Mouse (Mus musculus) neutrophil, adult 65 days (primary cell): ENCODE results near the gene Vmn1r127. TPM values are rescaled to one million over a fixed set of nuclear protein-coding genes. Genes with fewer than 3 reads are reported as not detected.

Experiments used
- total RNA-seq: library from RNA; stranded (reverse); gene quantifications from 2 replicates; pipeline ENCODE4 v1.2.4, GENCODE M21; 2023

Vmn1r127 gene
- not detected in 2 replicates for total RNA-seq

DNA sequence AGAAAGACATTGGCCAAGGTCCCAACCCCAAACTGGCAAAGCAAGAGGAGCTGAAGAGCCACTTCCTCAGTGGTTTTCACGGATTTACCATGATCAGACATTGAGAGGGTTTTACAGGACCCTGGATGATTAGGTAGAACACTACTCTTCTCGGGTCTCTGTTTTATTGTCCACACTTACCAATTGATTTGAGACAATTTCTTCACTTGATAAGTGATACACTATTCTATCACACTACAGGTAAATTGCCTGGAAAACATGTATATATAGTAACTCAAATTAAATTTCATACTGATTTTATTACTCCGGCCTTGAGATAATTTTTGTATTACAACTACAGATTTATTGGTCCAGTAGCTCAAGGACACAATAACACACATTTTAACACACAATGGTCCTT is at the start of gene Vmn1r127:
TSS of gene Vmn1r127 (minus strand) at position 101 of the 400 bp plus-strand sequence.

DNA sequence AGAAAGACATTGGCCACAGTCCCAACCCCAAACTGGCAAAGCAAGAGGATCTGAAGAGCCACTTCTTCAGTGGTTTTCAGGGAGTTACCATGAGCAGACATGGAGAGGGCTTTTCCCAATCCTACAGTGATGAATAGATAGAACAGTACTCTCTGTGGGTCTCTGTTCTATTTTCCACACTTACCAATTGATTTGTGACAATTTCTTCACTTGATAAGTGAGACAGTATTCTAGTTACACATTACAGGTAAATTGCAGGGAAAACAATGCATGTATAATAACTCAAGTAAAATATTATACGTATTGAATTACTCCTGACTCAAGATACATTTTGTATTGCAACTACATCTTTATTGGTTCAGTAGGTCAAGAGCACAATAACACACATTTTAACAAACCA is 41.5 kb upstream of the Vmn1r127 start, which contains the start of gene Vmn1r129:
TSS of gene Vmn1r129 (minus strand) at position 101 of the 400 bp plus-strand sequence.

DNA sequence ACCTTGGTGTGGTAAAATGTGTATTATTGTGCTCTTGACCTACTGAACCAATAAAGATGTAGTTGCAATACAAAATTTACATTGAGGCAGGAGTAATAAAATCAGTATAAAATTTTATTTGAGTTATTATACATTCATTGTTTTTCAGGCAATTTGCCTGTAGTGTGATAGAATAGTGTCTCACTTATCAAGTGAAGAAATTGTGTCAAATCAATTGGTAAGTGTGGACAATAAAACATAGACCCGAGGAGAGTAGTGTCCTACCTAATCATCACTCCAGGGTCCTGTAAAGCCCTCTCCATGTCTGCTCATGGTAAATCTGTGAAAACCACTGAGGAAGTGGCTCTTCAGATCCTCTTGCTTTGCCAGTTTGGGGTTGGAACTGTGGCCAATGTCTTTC is 29.4 kb upstream of the Vmn1r127 start, which contains the start of gene Vmn1r128:
TSS of gene Vmn1r128 (plus strand) at position 301 of the 400 bp plus-strand sequence.

DNA sequence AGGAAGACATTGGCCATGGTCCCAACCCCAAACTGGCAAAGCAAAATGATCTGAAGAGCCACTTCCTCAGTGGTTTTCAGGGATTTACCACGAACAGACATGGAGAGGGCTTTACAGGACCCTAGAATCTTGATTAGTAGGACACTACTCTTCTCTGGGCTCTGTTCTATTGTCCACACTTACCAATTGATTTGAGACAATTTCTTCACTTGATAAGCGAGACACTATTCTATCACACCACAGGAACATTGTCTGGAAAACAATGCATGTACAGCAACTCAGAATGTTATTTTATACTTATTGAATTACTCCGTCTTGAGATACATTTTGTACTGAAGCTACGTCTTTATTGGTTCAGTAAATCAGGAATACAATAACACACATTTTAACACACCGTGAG is 18.3 kb downstream of the Vmn1r127 start, which contains the start of gene Vmn1r126:
TSS of gene Vmn1r126 (minus strand) at position 101 of the 400 bp plus-strand sequence.

DNA sequence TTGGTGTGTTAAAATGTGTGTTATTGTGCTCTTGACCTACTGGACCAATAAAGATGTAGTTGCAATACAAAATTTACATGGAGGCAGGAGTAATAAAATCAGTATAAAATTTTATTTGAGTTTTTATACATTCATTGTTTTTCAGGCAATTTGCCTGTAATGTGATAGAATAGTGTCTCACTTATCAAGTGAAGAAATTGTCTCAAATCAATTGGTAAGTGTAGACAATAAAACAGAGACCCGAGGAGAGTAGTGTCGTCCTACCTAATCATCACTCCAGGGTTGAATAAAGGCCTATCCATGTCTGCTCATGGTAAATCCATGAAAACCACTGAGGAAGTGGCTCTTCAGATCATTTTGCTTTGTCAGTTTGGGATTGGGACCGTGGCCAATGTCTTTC is 47.8 kb downstream of the Vmn1r127 start, which contains the start of gene Vmn1r125:
TSS of gene Vmn1r125 (plus strand) at position 301 of the 400 bp plus-strand sequence.

Other genes with a start within 250 kb of the Vmn1r127 start
- not detected in 2 replicates for gene Vmn1r121, start 221.3 kb downstream of the Vmn1r127 start, total RNA-seq
- gene Vmn1r122, start 185.7 kb downstream of the Vmn1r127 start, total RNA-seq, result not detected in 2 replicates
- gene Vmn1r123, start 157.7 kb downstream of the Vmn1r127 start, total RNA-seq, result not detected in 2 replicates
- not detected in 2 replicates for gene Gm5157, start 129.4 kb downstream of the Vmn1r127 start, total RNA-seq
- gene Vmn1r124, start 59.2 kb downstream of the Vmn1r127 start, total RNA-seq, result not detected in 2 replicates
- gene Vmn1r125, start 47.7 kb downstream of the Vmn1r127 start, total RNA-seq, result not detected in 2 replicates
- gene Vmn1r126, start 18.4 kb downstream of the Vmn1r127 start, total RNA-seq, result not detected in 2 replicates
- not detected in 2 replicates for gene Vmn1r128, start 29.5 kb upstream of the Vmn1r127 start, total RNA-seq
- not detected in 2 replicates for gene Vmn1r129, start 41.4 kb upstream of the Vmn1r127 start, total RNA-seq
- not detected in 2 replicates for gene Gm6882, start 112.9 kb upstream of the Vmn1r127 start, total RNA-seq
- gene Vmn1r130, start 191.9 kb upstream of the Vmn1r127 start, total RNA-seq, result not detected in 2 replicates
- not detected in 2 replicates for gene Vmn1r131, start 226.2 kb upstream of the Vmn1r127 start, total RNA-seq